17 mouse cellular contexts compared by ENCODE assay signal in genomic region chr6:88728054-88728453, GRCm38 (mm10). TPM values are rescaled to one million over a fixed set of nuclear protein-coding genes. Genes with fewer than 3 reads are reported as not detected.
DNase-seq lines count a peak whose midpoint lies in the region; ATAC-seq lines count a peak whose summit lies in the region.
"Had no signal": no experiment of that assay in that cellular context is flagged by ENCODE, and none has a peak within 500 bp of the region (broad histone marks: within the 10 kb centered on the region; RNA-seq: fewer than 3 reads in every experiment).

No protein-coding gene starts in this region.

- no peak overlapping the region for H3K4me2 ChIP-seq in neural tube, embryonic 13.5 days
- H3K4me2 ChIP-seq: forebrain, embryonic 15.5 days; heart, embryonic 13.5 days; limb, embryonic 13.5 days had no signal

- peaks cover 42% of the 10 kb centered on the region for H3K4me1 ChIP-seq in neural tube, embryonic 13.5 days (replicated peaks)

- no peak overlapping the region for H3K27ac ChIP-seq in neural tube, embryonic 13.5 days (replicated peaks)
- H3K27ac ChIP-seq: forebrain, embryonic 15.5 days; heart, embryonic 13.5 days; limb, embryonic 13.5 days; stomach, postnatal 0 days had no signal

- 0 out of 2 replicates have a peak overlapping the region, but pooled peaks have one; percentile 9 for H3K9ac ChIP-seq in neural tube, embryonic 13.5 days
- H3K9ac ChIP-seq: forebrain, embryonic 15.5 days; heart, embryonic 13.5 days; limb, embryonic 13.5 days had no signal

- ATAC-seq in neural tube, embryonic 13.5 days (ENCODE audit: low read depth): no peak
- ATAC-seq: forebrain, embryonic 15.5 days had no signal

- no peaks in the 10 kb centered on the region for H3K36me3 ChIP-seq in neural tube, embryonic 13.5 days
- H3K36me3 ChIP-seq: forebrain, embryonic 15.5 days; heart, embryonic 13.5 days; limb, embryonic 13.5 days had no signal

- WGBS in neural tube, embryonic 13.5 days: 51% methylated on average over 7 of the region's 7 CpGs

- H3K9me3 ChIP-seq in neural tube, embryonic 13.5 days: no peaks in the 10 kb centered on the region
- H3K9me3 ChIP-seq: forebrain, embryonic 15.5 days; heart, embryonic 13.5 days; limb, embryonic 13.5 days; megakaryocyte, embryonic 14.5 days had no signal

- peak; percentile 39 to 48 for DNase-seq in cerebellum, adult 18-20 months
- DNase-seq in cerebellum, adult 11 months: no peak
- DNase-seq in kidney, adult 9 months: peak; percentile 16
- no peak for DNase-seq in kidney, postnatal 10 days
- no peak for DNase-seq in neural tube, embryonic 10.5 days (ENCODE audit: extremely low spot score, low spot score)
- no peak for DNase-seq in spleen, postnatal 4 days (ENCODE audit: low spot score in 2 of 2)
- DNase-seq in ovary, adult 18-20 months (ENCODE audit: low spot score): no peak
- DNase-seq: lung, postnatal 10 days; right cerebral cortex, postnatal 25 days; thymus, postnatal 14 days had no signal

- H3K27me3 ChIP-seq in neural tube, embryonic 13.5 days: peaks cover 25% of the 10 kb centered on the region
- H3K27me3 ChIP-seq: CH12.LX had no signal

- no peak overlapping the region for H3K4me3 ChIP-seq in neural tube, embryonic 13.5 days
- H3K4me3 ChIP-seq: forebrain, embryonic 15.5 days; heart, embryonic 13.5 days; limb, embryonic 13.5 days; megakaryocyte, embryonic 14.5 days had no signal

RNA-seq across cellular contexts. Expression of gene Mgll, which starts 3.8 kb away (rescaled TPM):
- 30.9 and 32.0 TPM in 2 replicates for polyA plus RNA-seq in neural tube, embryonic 13.5 days (2015; fragmentation: Nextera tagmentation; extraction: Ambion mirVana)

Comparison
In these comparisons a context has a peak if more than half of its experiments do, and no peak if none do; other contexts are left out.
1. DNase-seq: peak in cerebellum, adult 18-20 months (2 of 2) and kidney, adult 9 months (single experiment); none in cerebellum, adult 11 months (single experiment), kidney, postnatal 10 days (single experiment), neural tube, embryonic 10.5 days (single experiment), spleen, postnatal 4 days (0 of 2) and ovary, adult 18-20 months (single experiment).